In the genomic region with DNA sequence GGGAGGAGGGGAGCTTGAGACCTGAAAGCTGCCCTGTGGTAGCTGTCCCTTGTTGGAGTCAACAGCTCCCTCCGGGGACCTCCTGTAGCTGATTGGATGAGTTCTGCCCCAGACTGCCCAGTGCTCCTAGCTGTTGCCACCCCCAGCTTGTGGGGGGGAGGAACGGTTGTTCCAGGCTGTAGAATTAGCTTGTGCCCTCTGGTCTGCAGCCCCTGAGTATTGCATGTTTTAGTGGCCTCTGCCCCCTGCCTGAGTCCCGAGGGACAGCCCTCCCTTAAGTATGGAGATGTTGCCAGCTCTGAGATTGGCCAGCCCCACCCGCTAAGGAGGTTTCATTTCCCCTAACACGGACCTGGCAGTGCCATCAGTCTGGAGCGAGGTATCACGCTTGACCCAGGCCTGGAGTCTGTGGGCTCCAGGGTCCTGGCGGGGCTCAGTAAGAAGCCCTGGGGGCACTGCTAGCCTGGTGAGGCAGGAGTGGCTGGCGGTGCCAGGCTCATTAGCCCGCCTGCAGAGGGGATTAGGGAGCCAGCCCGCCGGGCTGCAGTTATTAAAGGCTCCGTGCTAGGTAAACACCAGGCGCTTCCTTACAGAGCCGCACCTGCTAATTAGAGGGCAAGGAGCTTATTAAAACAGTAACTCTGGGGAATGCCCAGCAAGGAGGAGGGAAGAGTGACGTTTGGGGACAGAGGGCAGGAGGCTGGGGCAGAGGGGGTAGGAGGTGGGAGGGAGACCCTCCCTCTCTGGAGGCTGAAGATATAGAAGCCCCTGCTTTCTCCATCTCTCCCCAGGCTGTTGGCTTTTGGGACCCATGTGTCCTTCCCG, we compare ENCODE assay signal across 8 mouse cellular contexts.
A peak's percentile ranks its signal among the peaks of the same experiment; 100 is the strongest.
DNase-seq lines count a peak whose midpoint lies in the region; ATAC-seq lines count a peak whose summit lies in the region.

No protein-coding gene starts in this region.

- H3K9ac ChIP-seq in kidney, embryonic 14.5 days (ENCODE audit: low read depth, low read length), result no peak overlapping the region
- no peak overlapping the region for H3K9ac ChIP-seq in heart, embryonic 15.5 days
- peak overlapping the region; percentile 46 for H3K9ac ChIP-seq in liver, embryonic 16.5 days (ENCODE audit: low read depth, low read length)

- H3K4me2 ChIP-seq in kidney, embryonic 14.5 days (replicated peaks; ENCODE audit: low read depth, low read length), result peak overlapping the region; percentile 3; the same call in 1 of the 2 replicates
- H3K4me2 ChIP-seq in heart, embryonic 15.5 days, result peak overlapping the region; percentile 41
- H3K4me2 ChIP-seq in liver, embryonic 16.5 days (ENCODE audit: low read depth, low read length), result peak overlapping the region; percentile 49

- peak; percentile 43; the same call in 1 of the 2 replicates for ATAC-seq in kidney, embryonic 14.5 days (ENCODE audit: low FRiP score, low TSS enrichment)
- no peak; the same call in 1 of the 2 replicates for ATAC-seq in heart, embryonic 15.5 days (replicated peaks; ENCODE audit: insufficient number of reproducible peaks, insufficient read depth, low FRiP score, low read depth)
- ATAC-seq in liver, embryonic 16.5 days (ENCODE audit: low read depth), result no peak

- 8% methylated on average over 17 of the region's 17 CpGs for WGBS in kidney, embryonic 14.5 days
- 18% methylated on average over 17 of the region's 17 CpGs for WGBS in heart, embryonic 15.5 days
- 5% methylated on average over 17 of the region's 17 CpGs for WGBS in liver, embryonic 16.5 days (ENCODE audit: insufficient replicate concordance)

- H3K4me3 ChIP-seq in kidney, embryonic 14.5 days (ENCODE audit: low read length), result no peak overlapping the region
- no peak overlapping the region for H3K4me3 ChIP-seq in heart, embryonic 15.5 days
- peak overlapping the region; percentile 13 for H3K4me3 ChIP-seq in liver, embryonic 16.5 days (ENCODE audit: low read depth, low read length)

- DNase-seq in kidney, adult 18-20 months, result no peak
- peak; percentile 36 for DNase-seq in cerebellum, adult 8-10 months
- DNase-seq in retina, embryonic 14.5 days (ENCODE audit: low spot score), result peak; percentile 75
- no peak for DNase-seq in testis, postnatal 14 days (ENCODE audit: low spot score)
- no peak for DNase-seq in layer of hippocampus, postnatal 14 days (ENCODE audit: low spot score in 2 of 2)

- H3K36me3 ChIP-seq in kidney, embryonic 14.5 days (ENCODE audit: control insufficient read depth, insufficient read depth, low read length), result no peaks in the 10 kb centered on the region
- no peaks in the 10 kb centered on the region for H3K36me3 ChIP-seq in heart, embryonic 15.5 days
- no peaks in the 10 kb centered on the region for H3K36me3 ChIP-seq in liver, embryonic 16.5 days (ENCODE audit: control insufficient read depth, insufficient read depth)

- no peaks in the 10 kb centered on the region for H3K27me3 ChIP-seq in kidney, embryonic 14.5 days (ENCODE audit: control insufficient read depth, insufficient read depth, low read length)
- peaks cover 4% of the 10 kb centered on the region; the same call in 1 of the 2 replicates for H3K27me3 ChIP-seq in heart, embryonic 15.5 days
- no peaks in the 10 kb centered on the region; the same call in 1 of the 2 replicates for H3K27me3 ChIP-seq in liver, embryonic 16.5 days (ENCODE audit: control insufficient read depth, insufficient read depth, low read depth, low read length)

- peaks cover 36% of the 10 kb centered on the region for H3K4me1 ChIP-seq in kidney, embryonic 14.5 days (ENCODE audit: control insufficient read depth, insufficient read depth, low read length)
- peaks cover 54% of the 10 kb centered on the region for H3K4me1 ChIP-seq in heart, embryonic 15.5 days (replicated peaks)
- peaks cover 22% of the 10 kb centered on the region for H3K4me1 ChIP-seq in liver, embryonic 16.5 days (ENCODE audit: control insufficient read depth, low read depth, low read length)

- peak overlapping the region; percentile 37; the same call in 1 of the 2 replicates for H3K27ac ChIP-seq in kidney, embryonic 14.5 days (ENCODE audit: low read depth, low read length)
- peak overlapping the region; percentile 63 for H3K27ac ChIP-seq in heart, embryonic 15.5 days
- H3K27ac ChIP-seq in liver, embryonic 16.5 days (ENCODE audit: low read length), result peak overlapping the region; percentile 34

- H3K9me3 ChIP-seq in kidney, embryonic 14.5 days (ENCODE audit: control insufficient read depth, low read length), result no peaks in the 10 kb centered on the region
- H3K9me3 ChIP-seq in heart, embryonic 15.5 days (replicated peaks), result no peaks in the 10 kb centered on the region
- no peaks in the 10 kb centered on the region; the same call in 1 of the 2 replicates for H3K9me3 ChIP-seq in liver, embryonic 16.5 days (replicated peaks; ENCODE audit: control insufficient read depth, low read length)

Comparison
In these comparisons a context has a peak if more than half of its experiments do, and no peak if none do; other contexts are left out.
1. DNase-seq: peak in cerebellum, adult 8-10 months (single experiment) and retina, embryonic 14.5 days (single experiment); none in kidney, adult 18-20 months (single experiment), testis, postnatal 14 days (single experiment) and layer of hippocampus, postnatal 14 days (0 of 2).
2. Peak in every context shown above with its lines, with median percentiles within 50 percentile points of each other: H3K27ac ChIP-seq and H3K4me2 ChIP-seq.